Mouse (Mus musculus) midbrain, embryonic 13.5 days (tissue): ENCODE results near the gene Akt2. TPM values are rescaled to one million over a fixed set of nuclear protein-coding genes. Genes with fewer than 3 reads are reported as not detected.

Experiments used
- ATAC-seq: fragments of 200-750 bp; cut with Nextera tagmentation; 2 replicates; pipeline ENCODE4 v1.8.0; 2017; ENCODE audit warnings: mild to moderate bottlenecking, moderate TSS enrichment, moderate library complexity
- H3K27ac ChIP-seq: fragments of 300-500 bp; sonication (generic); 2 replicates; pipeline ENCODE4 v1.5.1; 2015; ENCODE audit warnings: inconsistent platforms, mild to moderate bottlenecking, moderate library complexity
- H3K27me3 ChIP-seq: fragments of 300-500 bp; sonication (generic); 2 replicates; pipeline ENCODE4 v1.6.1; 2015; ENCODE audit warnings: mild to moderate bottlenecking, inconsistent platforms
- H3K36me3 ChIP-seq: fragments of 300-500 bp; sonication (generic); 2 replicates; pipeline ENCODE4 v1.6.1; 2015; ENCODE audit warnings: mild to moderate bottlenecking, inconsistent platforms
- H3K4me1 ChIP-seq: fragments of 300-500 bp; sonication (generic); replicated peaks from 2 replicates; pipeline ENCODE4 v1.6.1; 2015; ENCODE audit warnings: inconsistent platforms
- H3K4me2 ChIP-seq: fragments of 300-500 bp; sonication (generic); replicated peaks from 2 replicates; pipeline ENCODE4 v1.6.1; 2015; ENCODE audit warnings: moderate library complexity, mild to moderate bottlenecking, inconsistent platforms
- H3K4me3 ChIP-seq: fragments of 300-500 bp; sonication (generic); replicated peaks from 2 replicates; pipeline ENCODE4 v1.5.1; 2015; ENCODE audit warnings: mild to moderate bottlenecking, inconsistent platforms
- H3K9ac ChIP-seq: fragments of 300-500 bp; sonication (generic); replicated peaks from 2 replicates; pipeline ENCODE4 v1.6.1; 2015; ENCODE audit warnings: mild to moderate bottlenecking, inconsistent platforms
- H3K9me3 ChIP-seq: fragments of 300-500 bp; sonication (generic); 2 replicates; pipeline ENCODE4 v1.6.1; 2016; ENCODE audit warnings: mild to moderate bottlenecking, inconsistent platforms
- WGBS: fragments of 180-500 bp; shearing (Covaris S2); methylation state at CpG from one replicate; pipeline ENCODE4 v1.1.7; 2015; 5-methylcytosine and 5-hydroxymethylcytosine counted together
- polyA plus RNA-seq: library from polyadenylated mRNA; unstranded; fragments of >200 nt; fragmentation: Nextera tagmentation; extraction: Ambion mirVana; gene quantifications from 2 replicates; pipeline ENCODE4 v1.2.1, GENCODE M21; 2015

Akt2 gene
- polyA plus RNA-seq, 1 experiment from 2014 or later: 67.4 TPM

DNA sequence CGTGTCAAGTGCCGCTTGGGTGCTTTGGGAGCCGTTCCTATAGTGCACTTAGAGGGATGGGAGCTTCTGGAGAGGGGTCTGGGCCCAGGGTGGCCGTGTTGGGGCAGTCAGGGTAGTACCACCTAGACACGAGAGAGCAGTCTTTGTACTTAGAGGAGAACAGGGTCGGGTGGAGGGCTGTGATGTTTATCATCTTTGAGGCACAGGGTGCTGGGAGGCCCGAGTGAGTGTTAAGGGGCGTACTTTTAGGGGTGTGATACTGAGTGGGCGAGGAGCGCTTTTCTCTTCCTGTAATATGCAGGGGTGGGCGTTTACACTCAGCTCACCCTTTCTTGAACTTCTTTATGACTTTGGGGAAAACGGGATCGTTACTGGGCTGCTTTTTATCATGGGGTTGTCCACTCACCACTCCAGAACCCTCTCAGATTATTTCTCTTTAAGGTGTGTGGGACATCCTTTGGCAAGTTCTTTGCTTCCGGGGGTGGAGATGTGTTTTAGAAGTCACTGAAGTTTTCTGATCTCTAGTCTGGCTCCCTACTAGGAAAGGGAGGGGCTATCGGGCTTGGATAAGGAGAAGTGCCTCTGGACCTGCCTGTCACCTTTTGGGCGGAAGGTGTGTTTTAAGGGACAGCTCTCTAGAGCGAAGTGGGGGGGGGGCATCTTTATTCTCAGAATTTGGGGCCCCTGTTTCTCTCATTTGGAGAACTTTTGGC, 1.0 kb downstream of the Akt2 start:
- no peaks in the 10 kb centered on the region for H3K27me3 ChIP-seq
- peak; percentile 86; the same call in 1 of the 2 replicates for ATAC-seq
- no peaks in the 10 kb centered on the region for H3K36me3 ChIP-seq
- H3K9me3 ChIP-seq: no peaks in the 10 kb centered on the region
- 4% methylated on average over 17 of the region's 17 CpGs for WGBS
- peak overlapping the region; percentile 65 for H3K4me2 ChIP-seq
- peak overlapping the region; percentile 99 for H3K27ac ChIP-seq
- peaks cover 38% of the 10 kb centered on the region for H3K4me1 ChIP-seq
- peak overlapping the region; percentile 77 for H3K9ac ChIP-seq
- H3K4me3 ChIP-seq: peak overlapping the region; percentile 64

- peak overlapping the region; percentile 99; the same call in 1 of the 2 replicates for H3K27ac ChIP-seq
- 76% methylated on average over 12 of the region's 12 CpGs for WGBS
- H3K9me3 ChIP-seq: no peaks in the 10 kb centered on the region
- peak overlapping the region; percentile 77 for H3K9ac ChIP-seq
- H3K4me3 ChIP-seq: peak overlapping the region; percentile 64
- peak overlapping the region; percentile 65 for H3K4me2 ChIP-seq
- H3K36me3 ChIP-seq: no peaks in the 10 kb centered on the region
- no peak for ATAC-seq
- no peaks in the 10 kb centered on the region for H3K27me3 ChIP-seq
- peaks cover 42% of the 10 kb centered on the region for H3K4me1 ChIP-seq
Measured at GRCm38 (mm10) chr7:27592934-27593645, 1.7 kb downstream of the Akt2 start.

DNA sequence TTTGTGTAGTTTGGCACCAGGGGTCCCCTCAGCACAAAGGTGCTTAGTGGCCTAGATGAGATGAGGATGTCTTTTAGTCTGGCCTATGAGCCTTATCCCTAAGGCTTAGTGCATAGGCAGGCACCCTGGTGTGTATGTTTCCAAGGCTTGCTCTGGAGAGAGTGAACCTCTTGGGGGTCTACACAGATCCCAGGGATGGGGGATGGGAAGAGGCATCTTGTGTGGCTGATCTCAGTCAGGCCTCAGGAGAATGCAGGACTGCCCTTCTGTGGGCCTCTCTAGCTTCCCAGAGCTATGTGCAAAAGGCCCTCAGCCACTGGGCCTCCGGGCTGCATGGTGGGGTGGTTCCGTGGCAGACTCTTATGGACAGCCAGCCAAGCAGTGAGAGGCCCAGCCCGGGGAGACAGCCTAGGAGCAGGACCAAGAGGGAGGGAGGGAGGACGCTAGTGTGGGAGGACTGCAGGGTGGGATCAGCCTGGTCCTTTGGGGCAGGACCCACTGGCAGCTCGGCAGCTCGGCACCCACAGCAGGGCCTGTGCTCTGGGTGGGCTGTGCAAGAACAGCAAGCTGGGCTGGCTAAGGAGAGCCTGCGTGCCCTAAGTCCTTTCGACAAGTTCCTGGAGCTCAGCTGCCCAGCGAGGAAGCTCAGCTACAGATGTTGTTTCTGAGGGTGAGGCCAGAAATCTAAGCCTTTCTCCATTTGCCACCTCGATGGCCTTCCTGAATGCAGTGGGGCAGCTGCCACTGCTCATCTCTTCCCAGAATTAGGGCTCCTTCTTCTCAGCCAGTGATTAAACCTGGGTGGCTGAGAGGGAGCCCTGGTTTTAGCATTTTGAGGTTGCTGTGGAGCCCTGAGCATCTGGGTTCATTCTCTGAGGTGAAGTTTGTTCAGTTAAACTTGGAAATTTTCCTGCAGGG, 5.5 kb downstream of the Akt2 start:
- Histone ChIP-seq H3K27ac (peak overlapping the region; percentile 37), H3K4me2 (no peak overlapping the region), H3K36me3 (no peaks in the 10 kb centered on the region), H3K4me3 (no peak overlapping the region), H3K9ac (peak overlapping the region; percentile 48), H3K9me3 (no peaks in the 10 kb centered on the region), H3K27me3 (no peaks in the 10 kb centered on the region), H3K4me1 (peaks cover 64% of the 10 kb centered on the region)
- ATAC-seq: no peak
- 52% methylated on average over 10 of the region's 10 CpGs for WGBS

DNA sequence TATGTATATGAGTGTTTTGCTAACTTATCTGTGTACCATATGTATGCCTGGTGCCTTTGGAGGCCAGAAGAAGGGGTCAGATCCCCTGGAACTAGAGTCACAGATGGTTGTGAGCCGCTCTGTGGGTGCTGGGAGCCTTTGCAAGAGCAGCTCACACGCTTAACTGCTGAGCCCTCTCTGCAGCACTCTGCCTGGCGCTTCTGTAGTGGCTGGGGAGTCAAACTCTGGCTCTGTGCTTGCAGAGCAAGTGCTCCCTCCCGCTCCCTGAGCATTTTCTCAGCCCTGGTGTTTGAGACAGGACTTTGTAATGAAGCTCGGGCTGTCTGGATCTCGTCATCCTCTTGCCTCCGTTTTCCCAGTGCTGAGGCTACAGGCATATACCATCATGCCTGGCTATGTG, 6.7 kb downstream of the Akt2 start:
- Histone ChIP-seq H3K4me1 (peaks cover 60% of the 10 kb centered on the region), H3K4me2 (no peak overlapping the region), H3K27me3 (no peaks in the 10 kb centered on the region), H3K27ac (no peak overlapping the region), H3K4me3 (no peak overlapping the region), H3K36me3 (no peaks in the 10 kb centered on the region), H3K9me3 (no peaks in the 10 kb centered on the region), H3K9ac (no peak overlapping the region)
- 79% methylated on average over 7 of the region's 7 CpGs for WGBS
- no peak for ATAC-seq

DNA sequence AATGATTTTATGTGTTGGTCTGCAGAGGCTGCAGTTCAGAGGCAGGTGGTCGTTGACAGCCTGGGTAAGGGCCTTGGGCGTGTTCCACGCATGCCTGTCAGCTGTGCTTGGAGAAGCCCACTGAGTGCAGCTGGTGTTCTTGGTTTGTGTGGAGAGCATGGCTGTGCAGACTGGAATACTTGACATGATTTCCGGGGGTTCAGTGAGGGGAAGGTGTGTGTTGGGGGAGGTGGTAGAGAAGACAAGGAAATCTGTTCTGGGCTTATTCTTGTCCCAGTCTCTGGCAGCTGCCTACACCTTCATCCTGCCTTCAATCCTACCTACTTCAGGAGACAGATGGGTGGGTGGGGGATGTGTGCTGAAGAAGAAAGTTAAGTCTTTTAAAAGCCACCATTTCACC, 10.3 kb downstream of the Akt2 start:
- WGBS: 74% methylated on average over 4 of the region's 4 CpGs
- Histone ChIP-seq H3K9ac (0 out of 2 replicates have a peak overlapping the region, but pooled peaks have one; percentile 44), H3K27ac (0 out of 2 replicates have a peak overlapping the region, but pooled peaks have one; percentile 10), H3K9me3 (no peaks in the 10 kb centered on the region), H3K4me3 (no peak overlapping the region), H3K27me3 (no peaks in the 10 kb centered on the region), H3K4me1 (peaks cover 52% of the 10 kb centered on the region), H3K36me3 (no peaks in the 10 kb centered on the region), H3K4me2 (no peak overlapping the region)
- 0 out of 2 replicates have a peak, but pooled peaks have one; percentile 34 for ATAC-seq

DNA sequence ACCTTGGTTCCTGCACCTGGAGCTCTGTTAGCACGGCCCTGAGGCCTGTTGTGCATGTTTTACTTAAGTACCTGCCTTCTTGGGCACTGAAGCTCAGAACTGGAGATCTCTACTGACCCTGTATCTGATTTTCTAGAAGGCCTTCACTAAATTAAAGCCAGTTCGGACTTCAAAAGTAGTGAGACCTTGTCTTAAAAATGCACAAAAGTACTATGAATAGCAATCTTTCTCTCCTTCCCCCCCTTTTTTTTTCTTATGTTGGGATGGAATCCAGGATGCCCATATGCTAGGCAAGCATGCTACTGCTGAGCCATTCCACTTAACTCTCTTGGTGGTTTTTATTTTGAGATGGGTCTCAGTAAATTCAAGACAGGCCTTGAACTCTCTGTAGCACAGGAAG, 10.8 kb downstream of the Akt2 start:
- Histone ChIP-seq H3K4me3 (no peak overlapping the region), H3K27me3 (no peaks in the 10 kb centered on the region), H3K4me1 (peaks cover 50% of the 10 kb centered on the region), H3K9me3 (no peaks in the 10 kb centered on the region), H3K9ac (no peak overlapping the region), H3K4me2 (no peak overlapping the region), H3K36me3 (no peaks in the 10 kb centered on the region), H3K27ac (no peak overlapping the region)
- no peak for ATAC-seq
- 87% methylated on average over 2 of the region's 2 CpGs for WGBS

DNA sequence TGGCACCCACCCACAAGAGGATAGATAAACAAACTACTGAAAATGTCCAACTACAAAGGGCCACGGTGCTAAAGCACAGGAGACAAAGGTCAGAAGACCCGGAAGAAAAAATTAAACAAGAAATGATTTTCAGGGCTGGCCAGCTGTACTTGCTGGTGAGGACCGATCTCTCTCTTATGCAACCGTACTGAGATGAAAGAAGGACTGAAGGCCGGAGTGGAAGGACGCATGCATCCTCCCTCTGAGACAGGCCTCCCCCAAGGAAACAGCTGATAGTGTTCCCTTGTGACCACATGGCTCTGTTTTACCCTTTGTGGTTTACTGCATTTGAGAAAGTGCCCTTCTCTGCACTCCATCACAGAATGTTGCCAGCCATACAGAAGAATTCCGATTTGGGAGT, 11.5 kb downstream of the Akt2 start:
- no peak overlapping the region for H3K9ac ChIP-seq
- peaks cover 48% of the 10 kb centered on the region for H3K4me1 ChIP-seq
- H3K27me3 ChIP-seq: no peaks in the 10 kb centered on the region
- H3K36me3 ChIP-seq: no peaks in the 10 kb centered on the region
- H3K4me2 ChIP-seq: no peak overlapping the region
- WGBS: 89% methylated on average over 7 of the region's 7 CpGs
- H3K27ac ChIP-seq: no peak overlapping the region
- ATAC-seq: no peak
- no peaks in the 10 kb centered on the region for H3K9me3 ChIP-seq
- H3K4me3 ChIP-seq: no peak overlapping the region

DNA sequence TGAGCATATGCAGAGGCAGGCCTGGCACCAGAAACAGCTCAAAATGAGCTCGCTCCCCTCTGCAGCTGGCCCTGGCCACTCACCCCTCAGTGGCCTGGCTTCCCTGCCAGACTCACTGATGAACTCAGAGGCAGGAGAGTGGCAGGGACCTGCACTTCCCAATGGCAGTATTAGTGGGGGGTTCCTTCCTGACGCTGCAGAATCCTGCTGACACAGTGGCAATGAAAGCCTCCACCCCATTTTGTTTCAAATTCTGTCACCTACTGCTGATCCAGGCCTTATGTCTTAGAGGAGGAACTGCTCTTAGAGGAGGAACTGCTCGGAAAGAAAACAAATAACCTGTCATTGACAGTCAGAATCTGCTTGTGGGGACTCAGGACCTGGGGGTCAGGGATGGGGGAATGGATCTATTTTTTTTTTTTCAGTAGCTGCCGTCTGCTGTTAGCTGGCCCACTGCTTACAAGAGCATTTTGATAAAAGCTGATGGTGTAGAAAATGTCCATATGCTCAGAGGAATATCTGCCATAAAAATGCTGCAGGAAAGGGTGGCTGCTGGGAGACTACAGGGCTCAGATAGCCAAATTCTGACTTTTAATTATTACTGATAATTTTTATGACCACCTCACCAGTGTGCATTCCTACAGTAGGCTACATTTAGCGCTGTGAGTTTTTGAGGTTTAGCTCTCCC, 13.5 kb downstream of the Akt2 start:
- Histone ChIP-seq H3K4me3 (no peak overlapping the region), H3K9me3 (no peaks in the 10 kb centered on the region), H3K36me3 (peaks cover 14% of the 10 kb centered on the region), H3K27me3 (no peaks in the 10 kb centered on the region), H3K4me2 (no peak overlapping the region), H3K4me1 (peaks cover 43% of the 10 kb centered on the region), H3K27ac (no peak overlapping the region), H3K9ac (peak overlapping the region; percentile 42; the same call in 1 of the 2 replicates)
- no peak for ATAC-seq
- WGBS: 65% methylated on average over 5 of the region's 5 CpGs

GRCm38 (mm10) chr7:27605499-27606285, 14.3 kb downstream of the Akt2 start:
- Histone ChIP-seq H3K9ac (peak overlapping the region; percentile 24; the same call in 1 of the 2 replicates), H3K4me1 (peaks cover 35% of the 10 kb centered on the region), H3K36me3 (peaks cover 22% of the 10 kb centered on the region), H3K27me3 (no peaks in the 10 kb centered on the region), H3K4me2 (no peak overlapping the region), H3K9me3 (no peaks in the 10 kb centered on the region), H3K27ac (peak overlapping the region; percentile 59; the same call in 1 of the 2 replicates), H3K4me3 (no peak overlapping the region)
- 78% methylated on average over 9 of the region's 9 CpGs for WGBS
- ATAC-seq: no peak

GRCm38 (mm10) chr7:27606481-27607254, 15.3 kb downstream of the Akt2 start:
- Histone ChIP-seq H3K4me1 (peaks cover 28% of the 10 kb centered on the region), H3K4me3 (no peak overlapping the region), H3K4me2 (no peak overlapping the region), H3K9ac (no peak overlapping the region), H3K27ac (no peak overlapping the region), H3K9me3 (no peaks in the 10 kb centered on the region), H3K36me3 (peaks cover 27% of the 10 kb centered on the region), H3K27me3 (no peaks in the 10 kb centered on the region)
- ATAC-seq: no peak
- 74% methylated on average over 10 of the region's 10 CpGs for WGBS
